Mouse (Mus musculus) heart, postnatal 4 days (tissue): Measurements from ENCODE around the gene Lhx6. TPM values are rescaled to one million over a fixed set of nuclear protein-coding genes. Genes with fewer than 3 reads are reported as not detected.

Source experiments
- DNase-seq: peaks from one replicate; pipeline ENCODE4 v3.0.0; 2021
- total RNA-seq, 2 experiments: library from RNA; stranded (reverse); gene quantifications; 2 replicates each; pipeline ENCODE4 v1.2.3; 2021

Gene Lhx6
- total RNA-seq, 2 experiments from 2014 or later = 6.7 to 8.6 TPM

DNA sequence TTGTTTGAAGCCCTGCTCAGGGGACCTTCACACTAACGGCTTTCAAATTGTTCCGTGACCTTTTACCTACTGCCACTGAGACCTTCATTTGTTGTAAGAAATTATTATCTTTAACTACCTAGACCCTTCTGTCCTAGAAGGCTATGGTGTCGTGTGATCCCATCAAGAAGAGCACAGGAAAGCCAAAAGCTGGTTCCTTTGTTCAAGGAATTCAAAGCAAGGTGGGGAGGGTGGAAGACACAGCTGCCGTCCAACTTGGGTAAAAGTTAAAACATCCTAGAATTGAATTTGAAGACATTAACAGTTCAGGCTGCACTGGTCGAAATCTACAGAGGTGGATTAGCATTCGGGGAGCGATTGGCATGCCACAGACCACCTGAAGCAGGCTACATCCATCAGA, 71.2 kb downstream of the Lhx6 start:
- DNase-seq = no peak

DNA sequence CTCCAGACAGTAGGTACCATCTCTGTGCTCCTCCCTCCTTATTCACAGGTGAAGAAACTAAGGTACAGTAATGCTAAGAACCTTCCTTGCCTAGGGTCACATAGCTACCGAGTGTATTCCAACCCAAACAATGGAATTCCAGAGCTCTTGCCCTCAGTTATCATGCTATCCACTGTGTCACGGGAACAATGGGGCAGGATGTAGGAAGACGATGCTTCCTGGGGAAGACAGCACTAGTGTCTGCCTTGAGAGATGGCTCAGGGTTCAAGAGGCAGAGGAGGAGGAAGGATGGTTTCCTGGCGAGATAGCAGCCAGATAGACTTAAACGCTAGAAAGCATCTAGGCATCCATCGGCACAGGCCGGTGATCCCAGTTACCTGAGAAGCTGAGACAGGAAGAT, 72.3 kb downstream of the Lhx6 start:
- DNase-seq = no peak

Other genes with a start within 250 kb of the Lhx6 start
- 1 to 10 TPM; 2.2 to 2.7 TPM for gene Ttll11, start 125.5 kb downstream of the Lhx6 start, total RNA-seq
- 100 to 1,000 TPM; 487 to 501 TPM for gene Ndufa8, start 56.0 kb downstream of the Lhx6 start, total RNA-seq
- gene Morn5, start 56.0 kb downstream of the Lhx6 start, total RNA-seq = not detected
- 10 to 100 TPM; 37.3 to 39.1 TPM for gene Mrrf, start 31.0 kb upstream of the Lhx6 start, total RNA-seq
- 10 to 100 TPM; 41.4 to 42.7 TPM for gene Rbm18, start 31.4 kb upstream of the Lhx6 start, total RNA-seq
- gene Ptgs1, start 125.0 kb upstream of the Lhx6 start, total RNA-seq = 10 to 100 TPM; 13.7 to 16.0 TPM